Mouse (Mus musculus) MEL (cell line): ENCODE data around the gene Pakap. TPM values are rescaled to one million over a fixed set of nuclear protein-coding genes. Genes with fewer than 3 reads are reported as not detected.

Experiments used
- DNase-seq: peaks from one replicate; pipeline ENCODE4 v3.0.0; 2011; ENCODE audit warnings: low read depth, low spot score
- H3K27ac ChIP-seq: 2 replicates; pipeline ENCODE4 v1.5.1; 2012; ENCODE audit warnings: low read depth, mild to moderate bottlenecking, control low read depth, low read length, moderate library complexity; ENCODE audit not compliant: control insufficient read depth
- H3K27me3 ChIP-seq, 2 experiments: fragments of 150-350 bp in 1 of 2; sonication (generic) in 1 of 2; 2 replicates each; pipeline ENCODE4 v1.6.1; 2012; ENCODE audit warnings: low read length in 2 of 2, mild to moderate bottlenecking in 2 of 2, improper control_type of control experiment in 1 of 2, moderate library complexity in 1 of 2; ENCODE audit not compliant: insufficient read depth in 2 of 2, control insufficient read depth in 1 of 2
- H3K36me3 ChIP-seq, 2 experiments: 2 replicates each; pipeline ENCODE4 v1.6.1; 2012 to 2014; ENCODE audit warnings: low read length in 2 of 2, improper control_type of control experiment in 1 of 2, inconsistent platforms in 1 of 2, mild to moderate bottlenecking in 1 of 2; ENCODE audit not compliant: insufficient read depth in 2 of 2, control insufficient read depth in 1 of 2
- H3K4me1 ChIP-seq, 2 experiments: fragments of 150-350 bp in 1 of 2; sonication (generic) in 1 of 2; 2 replicates each; pipeline ENCODE4 v1.6.1; 2012; ENCODE audit warnings: low read length in 2 of 2, improper control_type of control experiment in 1 of 2, mild to moderate bottlenecking in 1 of 2; ENCODE audit not compliant: insufficient read depth in 2 of 2, control insufficient read depth in 1 of 2
- H3K4me3 ChIP-seq, 2 experiments: fragments of 150-350 bp in 1 of 2; sonication (generic) in 1 of 2; 2 replicates each; pipeline ENCODE4 v1.5.1; 2012; ENCODE audit warnings: low read depth in 2 of 2, low read length in 2 of 2, mild to moderate bottlenecking in 2 of 2, moderate library complexity in 2 of 2, control low read depth in 1 of 2, improper control_type of control experiment in 1 of 2; ENCODE audit not compliant: control insufficient read depth in 1 of 2, insufficient read depth in 1 of 2
- H3K79me2 ChIP-seq: 2 replicates; pipeline ENCODE4 v1.6.1; 2012; ENCODE audit warnings: mild to moderate bottlenecking, low read length, moderate library complexity; ENCODE audit not compliant: control insufficient read depth, poor library complexity, insufficient read depth
- H3K9ac ChIP-seq: 2 replicates; pipeline ENCODE4 v1.6.1; 2012; ENCODE audit warnings: low read depth, mild to moderate bottlenecking, control low read depth, low read length, moderate library complexity; ENCODE audit not compliant: control insufficient read depth, poor library complexity, severe bottlenecking
- H3K9me3 ChIP-seq: fragments of 150-350 bp; sonication (generic); replicated peaks from 2 replicates; pipeline ENCODE4 v1.6.1; 2012; ENCODE audit warnings: mild to moderate bottlenecking, low read length, improper control_type of control experiment, moderate library complexity; ENCODE audit not compliant: insufficient read depth
- CHD1 ChIP-seq: IDR thresholded peaks from 2 replicates; pipeline ENCODE4 v1.6.1; 2012; ENCODE audit warnings: low read depth, mild to moderate bottlenecking, inconsistent platforms, low read length, improper control_type of control experiment
- CHD2 ChIP-seq: IDR thresholded peaks from 2 replicates; pipeline ENCODE4 v1.6.1; 2011; ENCODE audit warnings: low read length, improper control_type of control experiment
- E2F4 ChIP-seq: IDR thresholded peaks from 2 replicates; pipeline ENCODE4 v1.6.1; 2011; ENCODE audit warnings: low read depth, low read length, improper control_type of control experiment, borderline replicate concordance
- EP300 ChIP-seq, 2 experiments: IDR thresholded peaks; 2 replicates each; pipeline ENCODE4 v1.6.1; 2011; ENCODE audit warnings: improper control_type of control experiment in 2 of 2, low read length in 2 of 2, low read depth in 1 of 2, mild to moderate bottlenecking in 1 of 2
- ETS1 ChIP-seq: IDR thresholded peaks from 2 replicates; pipeline ENCODE4 v1.6.1; 2012; ENCODE audit warnings: low read depth, mild to moderate bottlenecking, inconsistent platforms, low read length, improper control_type of control experiment, moderate library complexity
- GABPA ChIP-seq: IDR thresholded peaks from 2 replicates; pipeline ENCODE4 v1.6.1; 2012; ENCODE audit warnings: low read depth, mild to moderate bottlenecking, inconsistent platforms, low read length, improper control_type of control experiment, moderate library complexity
- HCFC1 ChIP-seq: IDR thresholded peaks from 2 replicates; pipeline ENCODE4 v1.6.1; 2012; ENCODE audit warnings: low read depth, mild to moderate bottlenecking, inconsistent platforms, low read length, improper control_type of control experiment, moderate library complexity
- JUND ChIP-seq: IDR thresholded peaks from 2 replicates; pipeline ENCODE4 v1.6.1; 2011; ENCODE audit warnings: low read depth, mild to moderate bottlenecking, improper control_type of control experiment, low read length
- KAT2A ChIP-seq: conservative IDR thresholded peaks from 2 replicates; pipeline ENCODE4 v1.6.1; 2012; ENCODE audit warnings: low read depth, low read length, improper control_type of control experiment, inconsistent platforms
- MAFK ChIP-seq: IDR thresholded peaks from 2 replicates; pipeline ENCODE4 v1.6.1; 2011; ENCODE audit warnings: low read depth, mild to moderate bottlenecking, low read length, improper control_type of control experiment, borderline replicate concordance
- MAZ ChIP-seq: IDR thresholded peaks from 2 replicates; pipeline ENCODE4 v1.6.1; 2012; ENCODE audit warnings: low read depth, mild to moderate bottlenecking, inconsistent platforms, low read length, improper control_type of control experiment
- MEF2A ChIP-seq: IDR thresholded peaks from 2 replicates; pipeline ENCODE4 v1.6.1; 2014; ENCODE audit warnings: low read depth, mild to moderate bottlenecking, inconsistent platforms, low read length, improper control_type of control experiment; ENCODE audit not compliant: poor library complexity, insufficient replicate concordance, severe bottlenecking; ENCODE audit errors: extremely low read depth
- MXI1 ChIP-seq: IDR thresholded peaks from 2 replicates; pipeline ENCODE4 v1.6.1; 2011; ENCODE audit warnings: mild to moderate bottlenecking, low read depth, low read length, improper control_type of control experiment
- POLR2AphosphoS5 ChIP-seq: IDR thresholded peaks from 2 replicates; pipeline ENCODE4 v1.6.1; 2012; ENCODE audit warnings: low read depth, borderline replicate concordance, mild to moderate bottlenecking, inconsistent platforms, low read length, moderate library complexity, mixed read lengths
- RAD21 ChIP-seq: IDR thresholded peaks from 2 replicates; pipeline ENCODE4 v1.6.1; 2011; ENCODE audit warnings: mild to moderate bottlenecking, low read depth, low read length, improper control_type of control experiment
- RCOR1 ChIP-seq: IDR thresholded peaks from 2 replicates; pipeline ENCODE4 v1.6.1; 2012; ENCODE audit warnings: low read depth, mild to moderate bottlenecking, inconsistent platforms, low read length, improper control_type of control experiment
- SIN3A ChIP-seq: IDR thresholded peaks from 2 replicates; pipeline ENCODE4 v1.6.1; 2012; ENCODE audit warnings: low read length, improper control_type of control experiment, inconsistent platforms
- TAL1 ChIP-seq: IDR thresholded peaks from 2 replicates; pipeline ENCODE4 v1.6.1; 2012; ENCODE audit warnings: mild to moderate bottlenecking, inconsistent platforms, low read length, moderate library complexity, mixed read lengths
- TBP ChIP-seq: IDR thresholded peaks from 2 replicates; pipeline ENCODE4 v1.8.0; 2011; ENCODE audit warnings: low read depth, low read length, improper control_type of control experiment
- TCF12 ChIP-seq: IDR thresholded peaks from 2 replicates; pipeline ENCODE4 v1.6.1; 2014; ENCODE audit warnings: low read depth, mild to moderate bottlenecking, inconsistent platforms, low read length, improper control_type of control experiment, moderate library complexity
- USF2 ChIP-seq, 2 experiments: IDR thresholded peaks; 2 replicates each; pipeline ENCODE4 v1.6.1; 2011 to 2012; ENCODE audit warnings: improper control_type of control experiment in 2 of 2, low read length in 2 of 2, borderline replicate concordance in 1 of 2, inconsistent platforms in 1 of 2, low read depth in 1 of 2, mild to moderate bottlenecking in 1 of 2; ENCODE audit not compliant: insufficient read depth in 1 of 2
- ZC3H11A ChIP-seq: IDR thresholded peaks from 2 replicates; pipeline ENCODE4 v1.6.1; 2012; ENCODE audit warnings: low read depth, mild to moderate bottlenecking, inconsistent platforms, low read length, improper control_type of control experiment
- ZNF384 ChIP-seq: IDR thresholded peaks from 2 replicates; pipeline ENCODE4 v1.6.1; 2012; ENCODE audit warnings: low read depth, mild to moderate bottlenecking, inconsistent platforms, low read length, improper control_type of control experiment
- polyA plus RNA-seq, 2 experiments: library from polyadenylated mRNA; stranded (reverse) in 1 of 2; unstranded in 1 of 2; fragments of >175 nt in 1 of 2; fragments of >200 nt in 1 of 2; gene quantifications; 2 replicates each; pipeline versions ENCODE4 v1.2.1 to v1.2.4; 2012; ENCODE audit warnings: low replicate concordance in 2 of 2, low read depth in 1 of 2; ENCODE audit not compliant: insufficient read length in 2 of 2, insufficient read depth in 1 of 2, missing spikeins in 1 of 2
- total RNA-seq: library from RNA; depleted of rRNA; stranded (reverse); fragments of 300-350 nt; gene quantifications from 2 replicates; pipeline ENCODE4 v1.2.3, GENCODE M21; 2012

Gene Pakap
- total and polyA plus RNA-seq, 3 experiments, result not detected

DNA sequence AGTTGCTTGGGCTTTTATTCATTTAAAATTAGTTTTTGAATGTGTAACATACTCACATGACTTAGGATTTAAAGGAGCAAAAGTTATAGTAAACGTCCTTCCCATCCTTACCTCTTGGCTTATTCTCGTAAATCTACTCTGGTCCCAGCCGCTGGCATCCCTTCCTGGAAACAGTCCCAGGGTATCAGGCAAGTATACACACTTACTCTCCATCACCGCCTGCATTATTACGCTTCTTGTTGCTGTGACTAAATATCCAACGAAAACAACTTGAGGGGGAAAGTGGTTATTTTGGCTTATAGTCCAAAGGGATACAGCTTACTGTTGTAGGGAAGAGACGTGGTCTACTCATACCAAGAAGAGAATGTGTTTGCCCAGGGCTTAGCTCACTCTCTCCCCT is 20.2 kb upstream of the Pakap start:
- H3K9ac ChIP-seq, result no peak overlapping the region
- no peak overlapping the region for H3K27ac ChIP-seq
- no peaks in the 10 kb centered on the region for H3K79me2 ChIP-seq
- H3K4me1 ChIP-seq, result no peaks in the 10 kb centered on the region
- H3K9me3 ChIP-seq, result no peaks in the 10 kb centered on the region
- no peaks in the 10 kb centered on the region for H3K27me3 ChIP-seq
- no peaks in the 10 kb centered on the region for H3K36me3 ChIP-seq
- no peak overlapping the region for H3K4me3 ChIP-seq
- DNase-seq, result no peak
- TF ChIP-seq TBP (no peak), CHD2 (no peak), E2F4 (no peak), RAD21 (no peak), RCOR1 (no peak), MEF2A (no peak), USF2 (IDR thresholded peaks at IDR 0.05; ENCODE audit: borderline replicate concordance in 1 of 2, insufficient read depth in 1 of 2, low read depth in 1 of 2, low read length in 2 of 2) (no peak), MAZ (no peak), ZNF384 (no peak), GABPA (no peak), CHD1 (no peak), ETS1 (no peak), ZC3H11A (no peak), TAL1 (no peak), SIN3A (no peak)

DNA sequence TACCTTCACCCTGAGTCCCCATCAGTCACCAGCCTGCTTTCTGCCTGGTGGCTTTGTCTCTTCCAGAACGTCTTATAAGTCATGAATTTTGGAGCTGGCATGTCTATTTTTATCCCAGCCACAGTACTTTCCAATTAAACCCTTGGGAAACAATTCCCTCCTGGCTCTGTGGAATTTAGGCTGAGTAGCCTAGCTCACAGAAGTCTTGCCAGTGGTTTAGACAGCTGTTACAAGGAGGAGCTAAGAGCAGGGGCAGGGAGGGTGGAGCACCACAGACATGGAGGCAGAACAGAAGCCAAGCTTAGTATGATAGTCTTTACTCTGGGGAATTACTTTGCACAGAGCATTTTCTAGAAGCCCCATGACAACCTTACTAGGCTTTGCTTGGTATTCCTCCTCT is 17.8 kb upstream of the Pakap start:
- Histone ChIP-seq H3K4me1 (no peaks in the 10 kb centered on the region), H3K79me2 (no peaks in the 10 kb centered on the region), H3K36me3 (no peaks in the 10 kb centered on the region), H3K9me3 (no peaks in the 10 kb centered on the region), H3K9ac (no peak overlapping the region), H3K27ac (no peak overlapping the region), H3K27me3 (no peaks in the 10 kb centered on the region), H3K4me3 (no peak overlapping the region)
- no peak for DNase-seq
- TF ChIP-seq TCF12, result no peak
- TF ChIP-seq CHD2, result no peak
- no peak for TF ChIP-seq E2F4
- TF ChIP-seq EP300 (IDR thresholded peaks at IDR 0.05; ENCODE audit: low read depth in 1 of 2, low read length in 2 of 2), result no peak
- TF ChIP-seq HCFC1, result no peak
- no peak for TF ChIP-seq KAT2A
- no peak for TF ChIP-seq MXI1
- TF ChIP-seq MAFK, result no peak
- no peak for TF ChIP-seq POLR2AphosphoS5
- no peak for TF ChIP-seq TBP
- TF ChIP-seq JUND, result no peak
